Mouse (Mus musculus) telencephalon, adult 2 months (tissue): ENCODE measurements around the gene Lmo7.

Experiments used
- DNase-seq: peaks from one replicate; pipeline ENCODE4 v3.0.0-alpha.2; 2011; ENCODE audit warnings: low read depth, low spot score

The Lmo7 gene

DNA sequence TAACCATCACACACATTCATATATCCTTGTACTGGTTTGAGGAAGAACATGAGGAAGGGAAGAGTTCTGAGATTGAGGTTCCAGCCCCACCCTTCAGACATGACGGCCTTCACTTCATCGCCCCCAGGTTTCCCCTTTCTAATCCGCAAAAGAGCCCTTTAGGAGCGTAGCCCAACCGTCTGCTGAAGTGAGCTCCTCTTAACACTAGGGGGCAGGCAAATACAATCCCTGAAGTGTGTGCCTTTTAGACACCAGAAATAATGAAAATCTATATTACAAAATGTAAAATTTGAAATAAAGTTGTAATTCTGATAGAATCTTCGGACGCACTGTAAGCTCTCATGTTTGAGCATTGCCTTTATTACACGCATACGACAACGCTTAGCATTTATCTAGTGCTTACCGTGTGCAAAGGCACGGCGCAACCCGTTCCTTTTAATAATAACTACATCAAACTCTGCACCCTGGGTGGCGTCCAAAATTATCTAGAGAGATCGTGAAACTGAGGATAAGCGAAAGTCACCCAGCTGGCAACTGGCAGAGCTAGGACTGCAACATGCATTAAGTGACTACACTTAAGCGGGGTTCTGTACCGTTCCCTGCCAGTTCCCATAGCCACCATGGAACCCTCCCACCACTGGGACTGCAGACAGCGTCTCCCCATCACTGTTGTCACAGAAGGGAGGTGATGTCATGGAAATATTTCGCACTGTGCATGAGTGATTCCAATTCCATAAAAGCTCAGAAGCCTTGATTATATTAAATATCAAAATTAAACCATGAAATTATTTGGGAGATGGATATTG is 217.2 kb downstream of the Lmo7 start:
- DNase-seq = peak; percentile 45

GRCm38 (mm10) chr14:101949114-101949513 is 219.4 kb downstream of the Lmo7 start:
- no peak for DNase-seq

DNA sequence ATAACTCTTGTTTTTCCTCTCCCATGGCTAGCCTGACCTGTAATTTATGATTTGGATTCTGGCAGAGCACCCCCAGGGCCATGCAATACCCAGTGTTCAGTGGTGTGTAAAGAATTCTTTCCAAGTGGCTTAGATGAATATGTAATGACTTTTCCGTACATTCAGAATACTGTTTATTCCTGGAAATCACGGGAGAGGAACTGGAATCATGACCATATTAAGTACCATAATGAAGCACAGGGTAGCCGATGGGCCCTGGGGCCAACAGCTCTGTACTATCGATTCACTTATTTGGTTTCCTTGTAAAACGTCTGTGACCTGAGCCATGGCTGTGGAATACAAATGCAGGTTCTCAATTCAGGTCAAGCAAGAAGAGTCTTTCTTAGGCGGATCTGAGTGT is 221.3 kb downstream of the Lmo7 start:
- DNase-seq = no peak

DNA sequence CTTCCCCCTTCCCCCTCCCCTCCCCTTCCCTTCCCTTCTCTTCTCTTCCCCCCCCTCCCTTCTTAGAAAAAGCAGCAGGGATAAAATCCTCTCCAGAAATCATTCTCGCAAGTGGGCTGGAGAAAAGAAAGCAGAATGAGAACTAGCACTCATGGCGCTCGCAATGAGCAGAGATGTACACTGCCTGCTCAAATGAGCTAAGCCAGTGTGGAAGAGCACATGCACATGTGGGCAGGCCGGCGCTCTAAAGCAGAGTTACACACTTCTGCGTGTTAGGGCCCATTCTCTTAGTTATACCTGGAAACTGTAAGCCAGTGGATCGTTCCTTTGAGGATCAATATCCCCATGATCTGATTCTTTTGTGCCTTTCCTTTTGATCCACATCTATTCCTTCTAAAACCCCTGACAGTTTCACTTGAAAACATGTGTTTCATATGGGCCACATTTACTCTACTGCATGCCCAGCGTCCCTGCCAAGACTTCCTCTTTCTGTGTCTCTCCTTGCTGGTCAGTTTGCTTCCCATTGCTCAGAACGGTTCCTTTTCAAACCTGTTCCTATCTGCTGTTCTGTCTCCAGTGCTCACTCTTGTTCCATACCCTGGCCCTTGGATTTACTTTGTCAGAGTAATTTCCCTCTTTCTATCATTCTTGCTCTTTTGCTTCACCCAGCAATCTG is 224.2 kb downstream of the Lmo7 start:
- no peak for DNase-seq

- no peak for DNase-seq
Measured at GRCm38 (mm10) chr14:101964381-101964780, 234.6 kb downstream of the Lmo7 start.

- DNase-seq = no peak
Measured at GRCm38 (mm10) chr14:101964956-101965355, 235.2 kb downstream of the Lmo7 start.

DNA sequence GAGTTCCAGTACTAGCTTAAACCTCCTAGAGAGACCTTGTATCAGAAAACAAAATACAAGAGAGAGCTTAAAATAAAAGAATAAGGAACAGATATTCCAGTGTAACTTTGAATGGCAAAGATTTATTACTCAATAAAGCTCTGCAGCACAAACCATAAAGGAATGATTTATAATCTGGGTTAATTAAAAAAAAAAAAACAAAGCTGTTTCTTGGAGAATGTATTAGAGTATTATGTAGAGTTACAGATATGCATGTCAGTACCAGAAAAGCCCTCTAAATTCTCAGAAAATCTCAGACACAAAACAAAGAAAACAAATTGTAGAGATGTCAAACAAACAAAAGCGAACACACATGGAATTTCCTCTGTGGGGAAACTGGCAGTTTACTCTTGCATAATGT is 243.0 kb downstream of the Lmo7 start:
- no peak for DNase-seq

DNA sequence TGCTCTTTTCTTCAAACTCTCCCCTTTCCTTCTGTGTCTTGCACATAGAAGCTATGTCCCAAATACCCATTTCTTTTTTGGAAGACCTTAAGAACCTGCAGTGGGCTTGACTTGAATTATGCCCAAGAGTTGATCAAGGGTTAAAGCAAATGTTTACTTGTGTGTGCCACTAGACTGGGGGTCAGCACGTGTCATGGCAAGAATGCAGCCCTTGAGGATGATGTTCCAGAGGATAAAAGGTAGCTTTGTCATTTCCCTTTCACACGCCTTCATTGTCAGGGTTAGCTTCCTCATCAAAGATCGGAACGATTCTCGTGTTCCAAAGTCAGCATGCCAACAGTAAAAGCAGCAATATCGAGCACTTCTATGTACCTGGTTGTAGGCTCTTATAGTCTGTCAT is 243.4 kb downstream of the Lmo7 start:
- no peak for DNase-seq

GRCm38 (mm10) chr14:101976021-101976685 is 246.4 kb downstream of the Lmo7 start:
- DNase-seq = no peak
